Mouse (Mus musculus) cerebellum, postnatal 14 days (tissue): ENCODE results near the gene Cxcl3.
"Not testable (repeated sequence)": the region's sequence is repeated elsewhere in the genome, so short reads cannot be mapped to it uniquely, and the experiment has no call there.

Experiments used
- DNase-seq, 2 experiments: peaks; one replicate each; pipeline ENCODE4 v3.0.0; 2021; ENCODE audit warnings: mixed read lengths in 2 of 2

The Cxcl3 gene

GRCm38 (mm10) chr5:90794195-90794625, 8.3 kb downstream of the Cxcl3 start, which contains the start of gene Cxcl15:
Gene Cxcl15 (plus strand): TSS chr5:90794534.
- DNase-seq: no peak

- not testable (repeated sequence) for DNase-seq
These were observed 9.5 kb downstream of the Cxcl3 start for GRCm38 (mm10) chr5:90795392-90795791.

GRCm38 (mm10) chr5:90804574-90804973, 18.7 kb downstream of the Cxcl3 start:
- DNase-seq: no peak

GRCm38 (mm10) chr5:90806050-90806449, 20.1 kb downstream of the Cxcl3 start:
- no peak for DNase-seq

- DNase-seq: no peak
These were observed 21.5 kb downstream of the Cxcl3 start for GRCm38 (mm10) chr5:90807176-90807950.

DNA sequence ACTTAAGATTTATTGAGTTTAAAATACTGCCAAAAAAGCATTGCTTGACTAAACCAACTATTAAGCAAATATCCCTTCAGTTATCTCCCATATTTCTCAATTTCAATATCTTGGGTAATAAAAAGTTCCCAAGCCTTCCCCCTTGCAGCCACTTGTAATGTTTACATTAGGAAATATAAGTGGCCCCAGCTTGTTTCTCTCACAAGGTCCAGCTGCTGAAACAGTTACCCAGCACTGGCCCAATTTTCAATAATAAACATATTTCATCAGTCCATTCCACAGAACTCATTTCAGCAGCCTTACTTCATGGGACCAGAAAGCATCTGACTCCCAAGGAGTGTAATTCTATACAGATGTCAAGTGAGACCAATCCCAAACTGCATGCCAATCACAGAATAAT, 33.9 kb downstream of the Cxcl3 start:
- no peak for DNase-seq

DNA sequence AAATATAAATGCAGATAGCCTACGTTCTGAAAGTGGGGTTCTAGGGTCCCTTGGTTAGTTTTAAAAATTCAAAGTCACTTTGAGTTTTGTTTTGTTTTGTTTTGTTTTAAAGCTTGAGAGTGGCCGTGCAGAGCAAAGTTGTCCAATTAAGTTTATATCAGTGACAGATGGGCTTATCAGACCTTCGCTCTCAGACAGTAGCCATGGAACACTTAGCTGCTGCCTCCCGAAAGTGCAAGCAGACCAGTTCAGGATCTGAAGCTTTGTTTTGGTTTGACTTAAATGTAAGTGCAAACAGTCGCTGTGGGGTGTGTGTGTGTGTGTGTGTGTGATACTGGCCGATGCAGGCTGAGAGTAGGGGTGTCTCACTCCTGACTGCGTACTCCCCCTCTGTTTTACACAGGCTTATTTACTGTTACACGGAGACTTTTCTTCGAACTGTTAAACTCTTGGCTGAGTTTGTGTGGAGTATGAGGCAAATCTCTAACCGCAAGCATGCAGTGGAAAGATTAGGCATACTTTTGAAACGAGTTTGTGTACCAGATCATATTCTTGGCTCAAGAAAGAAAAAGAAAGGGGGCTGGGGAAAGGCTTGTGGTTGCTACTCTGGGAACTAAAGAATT, 46.4 kb downstream of the Cxcl3 start:
- DNase-seq: no peak

- DNase-seq: no peak
These were observed 47.0 kb downstream of the Cxcl3 start for GRCm38 (mm10) chr5:90832768-90833388.

- no peak for DNase-seq
These were observed 48.5 kb downstream of the Cxcl3 start for GRCm38 (mm10) chr5:90834436-90834835.

DNA sequence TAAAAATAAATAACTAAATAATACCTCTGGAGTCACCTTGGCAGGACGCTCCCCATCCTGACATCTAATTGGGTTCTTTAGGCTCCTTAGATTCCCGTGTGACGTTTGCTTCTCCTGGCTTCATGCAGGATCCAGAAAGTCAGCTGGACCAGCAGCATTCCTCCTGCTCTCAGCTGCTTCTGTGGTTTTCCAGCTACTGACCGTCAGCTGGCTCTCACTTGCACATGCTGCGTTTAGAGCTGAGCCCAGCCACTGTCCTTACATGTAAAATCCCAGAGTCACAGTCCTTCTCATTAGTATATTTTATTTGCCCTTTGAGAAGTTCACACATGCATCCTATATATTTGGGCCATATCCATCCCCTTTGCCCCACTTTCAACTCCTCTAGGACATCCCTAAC, 52.7 kb downstream of the Cxcl3 start:
- DNase-seq: peak; percentile 22 to 27
